Mouse (Mus musculus): ENCODE measurements around the gene Ugt1a1.
"Not testable (repeated sequence)": the region's sequence is repeated elsewhere in the genome, so short reads cannot be mapped to it uniquely, and the experiment has no call there.

The Ugt1a1 gene

GRCm38 (mm10) chr1:88211812-88212211, at the start of gene Ugt1a1:
TSS of gene Ugt1a1 (plus strand) at chr1:88211959.
- no peaks in the 10 kb centered on the region for H3K27me3 ChIP-seq (ENCODE audit: control insufficient read depth, insufficient read depth, low read length, poor library complexity, severe bottlenecking)
- H3K36me3 ChIP-seq (ENCODE audit: control insufficient read depth, insufficient read depth, low read length, poor library complexity, severe bottlenecking), result no peaks in the 10 kb centered on the region
- DNase-seq (ENCODE audit: low read depth, low spot score), result peak; percentile 16

- H3K27me3 ChIP-seq (ENCODE audit: control insufficient read depth, insufficient read depth, low read length, poor library complexity, severe bottlenecking), result no peaks in the 10 kb centered on the region; the same call in 1 of the 2 replicates
- DNase-seq (ENCODE audit: low read depth, low spot score), result no peak
- no peaks in the 10 kb centered on the region for H3K36me3 ChIP-seq (ENCODE audit: control insufficient read depth, insufficient read depth, low read length, poor library complexity, severe bottlenecking)
Measured at GRCm38 (mm10) chr1:88165711-88166110, 46.0 kb upstream of the Ugt1a1 start, which contains the start of gene Ugt1a5. TSS of gene Ugt1a5 (plus strand) at chr1:88166012.

GRCm38 (mm10) chr1:88172190-88172589, 39.6 kb upstream of the Ugt1a1 start:
- H3K27me3 ChIP-seq (ENCODE audit: control insufficient read depth, insufficient read depth, low read length, poor library complexity, severe bottlenecking); DNase-seq (ENCODE audit: low read depth, low spot score); H3K36me3 ChIP-seq (ENCODE audit: control insufficient read depth, insufficient read depth, low read length, poor library complexity, severe bottlenecking): not testable (repeated sequence)

GRCm38 (mm10) chr1:88179657-88180056, 32.1 kb upstream of the Ugt1a1 start:
- no peak for DNase-seq (ENCODE audit: low read depth, low spot score)
- Histone ChIP-seq H3K27me3 (ENCODE audit: control insufficient read depth, insufficient read depth, low read length, poor library complexity, severe bottlenecking) (no peaks in the 10 kb centered on the region), H3K36me3 (ENCODE audit: control insufficient read depth, insufficient read depth, low read length, poor library complexity, severe bottlenecking) (no peaks in the 10 kb centered on the region)

- Histone ChIP-seq H3K36me3 (ENCODE audit: control insufficient read depth, insufficient read depth, low read length, poor library complexity, severe bottlenecking) (no peaks in the 10 kb centered on the region), H3K27me3 (ENCODE audit: control insufficient read depth, insufficient read depth, low read length, poor library complexity, severe bottlenecking) (no peaks in the 10 kb centered on the region)
- no peak for DNase-seq (ENCODE audit: low read depth, low spot score)
Measured at GRCm38 (mm10) chr1:88186325-88186935, 25.3 kb upstream of the Ugt1a1 start.

GRCm38 (mm10) chr1:88192136-88192535, 19.6 kb upstream of the Ugt1a1 start:
- DNase-seq (ENCODE audit: low read depth, low spot score), result no peak

GRCm38 (mm10) chr1:88195687-88196086, 16.1 kb upstream of the Ugt1a1 start:
- H3K27me3 ChIP-seq (ENCODE audit: control insufficient read depth, insufficient read depth, low read length, poor library complexity, severe bottlenecking), result no peaks in the 10 kb centered on the region
- DNase-seq (ENCODE audit: low read depth, low spot score), result no peak
- no peaks in the 10 kb centered on the region for H3K36me3 ChIP-seq (ENCODE audit: control insufficient read depth, insufficient read depth, low read length, poor library complexity, severe bottlenecking)

More at GRCm38 (mm10) chr1:88192136-88192535, 19.6 kb upstream of the Ugt1a1 start:
- Histone ChIP-seq H3K27me3 (ENCODE audit: control insufficient read depth, insufficient read depth, low read length, poor library complexity, severe bottlenecking) (no peaks in the 10 kb centered on the region), H3K36me3 (ENCODE audit: control insufficient read depth, insufficient read depth, low read length, poor library complexity, severe bottlenecking) (no peaks in the 10 kb centered on the region)

GRCm38 (mm10) chr1:88197443-88197842, 14.3 kb upstream of the Ugt1a1 start:
- no peaks in the 10 kb centered on the region for H3K27me3 ChIP-seq (ENCODE audit: control insufficient read depth, insufficient read depth, low read length, poor library complexity, severe bottlenecking)
- H3K36me3 ChIP-seq (ENCODE audit: control insufficient read depth, insufficient read depth, low read length, poor library complexity, severe bottlenecking), result no peaks in the 10 kb centered on the region
- no peak for DNase-seq (ENCODE audit: low read depth, low spot score)

GRCm38 (mm10) chr1:88199996-88200395, 11.8 kb upstream of the Ugt1a1 start:
- no peak for DNase-seq (ENCODE audit: low read depth, low spot score)
- Histone ChIP-seq H3K27me3 (ENCODE audit: control insufficient read depth, insufficient read depth, low read length, poor library complexity, severe bottlenecking) (no peaks in the 10 kb centered on the region), H3K36me3 (ENCODE audit: control insufficient read depth, insufficient read depth, low read length, poor library complexity, severe bottlenecking) (no peaks in the 10 kb centered on the region)

- no peak for DNase-seq (ENCODE audit: low read depth, low spot score)
- Histone ChIP-seq H3K27me3 (ENCODE audit: control insufficient read depth, insufficient read depth, low read length, poor library complexity, severe bottlenecking) (no peaks in the 10 kb centered on the region), H3K36me3 (ENCODE audit: control insufficient read depth, insufficient read depth, low read length, poor library complexity, severe bottlenecking) (no peaks in the 10 kb centered on the region)
Measured at GRCm38 (mm10) chr1:88200456-88200855, 11.3 kb upstream of the Ugt1a1 start, which contains the start of gene Ugt1a2. TSS of gene Ugt1a2 (plus strand) at chr1:88200601.

GRCm38 (mm10) chr1:88205294-88205922, 6.4 kb upstream of the Ugt1a1 start, which contains the start of gene Dnajb3:
TSS of gene Dnajb3 (minus strand) at chr1:88205782.
- DNase-seq (ENCODE audit: low read depth, low spot score), result peak; percentile 38
- Histone ChIP-seq H3K27me3 (ENCODE audit: control insufficient read depth, insufficient read depth, low read length, poor library complexity, severe bottlenecking) (no peaks in the 10 kb centered on the region), H3K36me3 (ENCODE audit: control insufficient read depth, insufficient read depth, low read length, poor library complexity, severe bottlenecking) (no peaks in the 10 kb centered on the region)

- Histone ChIP-seq H3K27me3 (ENCODE audit: control insufficient read depth, insufficient read depth, low read length, poor library complexity, severe bottlenecking) (no peaks in the 10 kb centered on the region), H3K36me3 (ENCODE audit: control insufficient read depth, insufficient read depth, low read length, poor library complexity, severe bottlenecking) (no peaks in the 10 kb centered on the region)
- DNase-seq (ENCODE audit: low read depth, low spot score), result no peak
Measured at GRCm38 (mm10) chr1:88206843-88207479, 4.8 kb upstream of the Ugt1a1 start.

- H3K36me3 ChIP-seq (ENCODE audit: control insufficient read depth, insufficient read depth, low read length, poor library complexity, severe bottlenecking), result no peaks in the 10 kb centered on the region
- peak; percentile 18 for DNase-seq (ENCODE audit: low read depth, low spot score)
- no peaks in the 10 kb centered on the region for H3K27me3 ChIP-seq (ENCODE audit: control insufficient read depth, insufficient read depth, low read length, poor library complexity, severe bottlenecking)
Measured at GRCm38 (mm10) chr1:88212341-88213045, 734 bp downstream of the Ugt1a1 start.

GRCm38 (mm10) chr1:88213061-88213460, 1.3 kb downstream of the Ugt1a1 start:
- DNase-seq (ENCODE audit: low read depth, low spot score), result no peak
- H3K36me3 ChIP-seq (ENCODE audit: control insufficient read depth, insufficient read depth, low read length, poor library complexity, severe bottlenecking), result no peaks in the 10 kb centered on the region
- no peaks in the 10 kb centered on the region for H3K27me3 ChIP-seq (ENCODE audit: control insufficient read depth, insufficient read depth, low read length, poor library complexity, severe bottlenecking)

Data from splenic B cell, adult 2 months (primary cell).